Mouse (Mus musculus): ENCODE results near the gene Cog3. TPM values are rescaled to one million over a fixed set of nuclear protein-coding genes. Genes with fewer than 3 reads are reported as not detected.

The Cog3 gene
- polyA plus RNA-seq, 1 experiment from 2014 or later: 22.5 TPM

DNA sequence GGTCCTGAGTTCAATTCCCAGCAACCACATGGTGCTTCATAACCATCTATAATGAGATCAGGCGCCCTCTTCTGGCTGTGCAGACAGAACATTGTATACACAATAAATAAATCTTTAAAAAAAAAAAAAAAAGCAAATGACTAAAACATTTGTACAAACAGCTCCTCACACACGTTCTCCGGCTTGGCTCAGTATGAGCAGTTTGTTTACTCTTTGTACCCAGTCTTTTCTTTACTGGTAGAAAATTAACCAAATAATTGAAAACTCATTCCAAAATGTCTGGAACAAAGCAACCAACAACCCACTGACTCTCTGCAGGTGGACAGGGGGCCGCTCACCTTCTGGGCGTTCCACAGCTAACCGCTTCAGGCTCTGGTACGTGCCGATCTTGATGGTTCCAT is 16.8 kb upstream of the Cog3 start:
- ATAC-seq (replicated peaks; ENCODE audit: low FRiP score, low TSS enrichment, low read depth): no peak
- 83% methylated on average over 8 of the region's 8 CpGs for WGBS
- no peak for DNase-seq (ENCODE audit: low spot score)

DNA sequence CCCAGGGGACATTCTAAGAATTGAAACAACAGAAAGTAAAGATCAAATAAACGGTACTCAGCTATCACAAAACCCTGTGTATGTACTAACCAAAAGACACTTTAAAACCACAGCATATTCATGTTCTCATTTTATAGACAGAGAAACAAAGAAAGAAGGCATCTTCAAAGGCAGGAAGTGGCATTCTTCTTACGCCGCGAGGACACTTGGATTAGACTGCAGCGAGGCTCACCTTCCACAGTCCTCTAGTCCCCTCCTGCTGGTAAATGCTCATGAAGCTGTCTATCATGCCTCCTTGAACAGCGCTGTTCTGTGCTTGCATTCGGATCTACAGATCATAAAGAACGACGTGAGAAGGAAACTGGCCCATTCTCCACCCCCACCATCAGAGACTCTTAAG is 15.0 kb upstream of the Cog3 start:
- Histone ChIP-seq H3K4me3 (ENCODE audit: low read depth, low read length) (no peak overlapping the region), H3K9me3 (ENCODE audit: control insufficient read depth, low read length) (no peaks in the 10 kb centered on the region), H3K4me2 (ENCODE audit: low read length) (no peak overlapping the region), H3K36me3 (ENCODE audit: control insufficient read depth, insufficient read depth, low read length) (peaks cover 12% of the 10 kb centered on the region), H3K27ac (ENCODE audit: low read depth) (no peak overlapping the region), H3K27me3 (replicated peaks; ENCODE audit: control insufficient read depth, insufficient read depth, low read length) (no peaks in the 10 kb centered on the region), H3K4me1 (replicated peaks; ENCODE audit: control insufficient read depth, insufficient read depth, low read length) (no peaks in the 10 kb centered on the region), H3K9ac (ENCODE audit: low read length) (no peak overlapping the region)
- no peak for DNase-seq (ENCODE audit: low spot score)
- 92% methylated on average over 9 of the region's 9 CpGs for WGBS
- no peak for ATAC-seq (replicated peaks; ENCODE audit: low FRiP score, low TSS enrichment, low read depth)

More for the DNA sequence above, 16.8 kb upstream of the Cog3 start:
- peaks cover 12% of the 10 kb centered on the region for H3K36me3 ChIP-seq (ENCODE audit: control insufficient read depth, insufficient read depth, low read length)
- H3K4me2 ChIP-seq (ENCODE audit: low read length): no peak overlapping the region
- H3K9me3 ChIP-seq (ENCODE audit: control insufficient read depth, low read length): no peaks in the 10 kb centered on the region
- no peak overlapping the region for H3K27ac ChIP-seq (ENCODE audit: low read depth)
- H3K4me1 ChIP-seq (replicated peaks; ENCODE audit: control insufficient read depth, insufficient read depth, low read length): no peaks in the 10 kb centered on the region
- no peak overlapping the region for H3K4me3 ChIP-seq (ENCODE audit: low read depth, low read length)
- H3K9ac ChIP-seq (ENCODE audit: low read length): no peak overlapping the region
- no peaks in the 10 kb centered on the region for H3K27me3 ChIP-seq (replicated peaks; ENCODE audit: control insufficient read depth, insufficient read depth, low read length)

DNA sequence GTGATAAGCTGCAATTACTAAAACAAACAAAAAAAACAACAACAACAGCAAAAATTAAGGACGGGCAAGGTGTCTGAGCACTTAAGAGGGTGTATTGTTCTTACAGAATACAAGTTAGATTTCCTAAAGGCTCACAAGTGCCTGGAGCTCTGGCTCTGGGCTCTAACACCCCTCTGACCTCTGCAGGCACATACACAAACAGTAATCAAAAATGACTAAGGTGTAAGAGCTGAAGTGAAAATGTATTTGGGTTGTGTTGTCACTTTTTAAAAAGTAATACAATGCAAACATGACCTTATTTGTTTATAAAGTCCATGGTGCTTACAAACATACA is 13.9 kb upstream of the Cog3 start:
- ATAC-seq (replicated peaks; ENCODE audit: low FRiP score, low TSS enrichment, low read depth): no peak

DNA sequence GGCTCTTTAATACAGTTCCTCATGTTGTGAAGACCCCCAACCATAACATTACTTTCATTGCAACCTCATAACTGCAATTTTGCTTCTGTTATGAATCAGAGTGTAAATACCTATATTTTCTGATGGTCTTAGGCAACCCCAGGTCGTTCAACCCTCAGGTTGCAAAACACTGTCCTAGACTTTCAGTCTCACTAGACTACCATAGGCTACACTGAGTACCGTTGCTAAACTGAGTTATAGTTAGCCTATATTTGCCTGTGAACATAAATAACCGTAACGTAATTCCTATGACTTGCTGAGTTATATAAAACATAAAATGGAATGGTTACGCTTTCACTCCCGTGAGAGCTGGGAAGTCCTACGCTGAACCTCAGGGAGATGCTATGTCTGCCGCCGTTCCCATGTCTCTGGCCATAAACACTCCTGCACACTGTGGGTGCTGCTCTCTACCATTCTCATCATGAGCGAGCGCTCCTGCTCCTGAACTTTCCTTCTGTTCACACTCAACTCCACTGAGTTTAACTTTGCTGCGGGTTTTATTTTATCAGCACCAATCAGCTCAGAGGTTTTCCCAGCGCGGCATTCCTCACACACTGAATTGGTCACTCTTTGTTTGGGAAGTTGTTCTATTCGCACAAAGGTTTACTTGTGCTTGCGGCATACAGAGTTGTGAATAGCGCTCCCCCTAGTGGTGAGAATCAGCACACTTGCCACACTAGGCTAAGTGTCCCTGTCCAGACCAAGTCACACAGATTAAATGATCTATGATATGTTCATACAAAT is 13.4 kb upstream of the Cog3 start:
- WGBS: 54% methylated on average over 17 of the region's 17 CpGs
- peak overlapping the region; percentile 37; the same call in 1 of the 2 replicates for H3K4me2 ChIP-seq (ENCODE audit: low read length)
- no peaks in the 10 kb centered on the region for H3K4me1 ChIP-seq (replicated peaks; ENCODE audit: control insufficient read depth, insufficient read depth, low read length)
- H3K27ac ChIP-seq (ENCODE audit: low read depth): no peak overlapping the region
- no peaks in the 10 kb centered on the region for H3K27me3 ChIP-seq (replicated peaks; ENCODE audit: control insufficient read depth, insufficient read depth, low read length)
- peaks cover 12% of the 10 kb centered on the region for H3K36me3 ChIP-seq (ENCODE audit: control insufficient read depth, insufficient read depth, low read length)
- no peak overlapping the region for H3K4me3 ChIP-seq (ENCODE audit: low read depth, low read length)
- H3K9me3 ChIP-seq (ENCODE audit: control insufficient read depth, low read length): no peaks in the 10 kb centered on the region
- ATAC-seq (replicated peaks; ENCODE audit: low FRiP score, low TSS enrichment, low read depth): peak; percentile 84
- H3K9ac ChIP-seq (ENCODE audit: low read length): no peak overlapping the region
- peak; percentile 81 for DNase-seq (ENCODE audit: low spot score)

More for the DNA sequence above, 13.9 kb upstream of the Cog3 start:
- no peak overlapping the region for H3K27ac ChIP-seq (ENCODE audit: low read depth)
- peaks cover 12% of the 10 kb centered on the region for H3K36me3 ChIP-seq (ENCODE audit: control insufficient read depth, insufficient read depth, low read length)
- WGBS: 9% methylated on average over 1 of the region's 1 CpGs
- H3K4me1 ChIP-seq (replicated peaks; ENCODE audit: control insufficient read depth, insufficient read depth, low read length): no peaks in the 10 kb centered on the region
- no peaks in the 10 kb centered on the region for H3K27me3 ChIP-seq (replicated peaks; ENCODE audit: control insufficient read depth, insufficient read depth, low read length)
- H3K9ac ChIP-seq (ENCODE audit: low read length): no peak overlapping the region
- H3K9me3 ChIP-seq (ENCODE audit: control insufficient read depth, low read length): no peaks in the 10 kb centered on the region
- H3K4me3 ChIP-seq (ENCODE audit: low read depth, low read length): no peak overlapping the region
- no peak for DNase-seq (ENCODE audit: low spot score)
- no peak overlapping the region for H3K4me2 ChIP-seq (ENCODE audit: low read length)

DNA sequence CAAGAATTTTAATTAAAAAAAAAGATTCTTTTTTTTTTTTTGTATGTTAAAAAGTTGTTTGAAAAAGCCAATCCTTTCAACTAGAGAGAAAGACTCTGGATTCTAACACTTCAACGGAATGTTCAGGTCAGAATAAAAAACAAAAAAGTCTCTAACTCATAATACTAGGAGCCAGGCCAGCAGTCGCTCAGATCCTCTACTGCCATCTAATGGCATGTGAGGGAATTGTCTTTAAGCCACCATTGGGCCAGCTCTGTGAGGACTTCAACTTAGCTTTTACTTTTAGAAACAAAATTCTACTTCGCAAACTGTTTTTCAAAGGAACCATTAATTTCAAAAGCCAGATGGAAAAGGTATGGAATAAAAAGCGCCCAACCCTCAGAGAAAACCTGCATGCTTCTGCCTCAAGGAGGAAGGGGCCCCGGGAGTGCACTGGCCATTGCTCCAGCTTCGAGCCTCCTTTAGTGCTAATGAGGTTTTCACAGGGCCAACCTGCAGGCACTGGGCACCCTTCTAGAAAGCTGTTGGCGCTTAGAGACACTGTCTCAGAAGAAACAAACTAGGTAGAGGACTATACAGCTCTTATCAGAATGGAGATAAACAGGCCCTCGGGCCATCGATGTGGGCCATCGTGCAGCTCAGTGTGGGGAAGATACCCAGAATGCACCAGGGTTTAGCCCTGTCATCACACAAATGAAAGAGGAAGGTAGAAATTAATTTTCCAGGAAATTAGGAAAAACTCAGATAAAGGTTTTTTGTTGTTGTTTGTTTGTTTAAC is 6.9 kb upstream of the Cog3 start:
- Histone ChIP-seq H3K4me2 (ENCODE audit: low read length) (no peak overlapping the region), H3K9ac (ENCODE audit: low read length) (no peak overlapping the region), H3K27me3 (replicated peaks; ENCODE audit: control insufficient read depth, insufficient read depth, low read length) (no peaks in the 10 kb centered on the region), H3K27ac (ENCODE audit: low read depth) (no peak overlapping the region), H3K9me3 (ENCODE audit: control insufficient read depth, low read length) (no peaks in the 10 kb centered on the region), H3K4me3 (ENCODE audit: low read depth, low read length) (no peak overlapping the region), H3K4me1 (replicated peaks; ENCODE audit: control insufficient read depth, insufficient read depth, low read length) (no peaks in the 10 kb centered on the region), H3K36me3 (ENCODE audit: control insufficient read depth, insufficient read depth, low read length) (peaks cover 4% of the 10 kb centered on the region; the same call in 1 of the 2 replicates)
- DNase-seq (ENCODE audit: low spot score) (no peak), ATAC-seq (replicated peaks; ENCODE audit: low FRiP score, low TSS enrichment, low read depth) (no peak)
- 62% methylated on average over 10 of the region's 10 CpGs for WGBS

DNA sequence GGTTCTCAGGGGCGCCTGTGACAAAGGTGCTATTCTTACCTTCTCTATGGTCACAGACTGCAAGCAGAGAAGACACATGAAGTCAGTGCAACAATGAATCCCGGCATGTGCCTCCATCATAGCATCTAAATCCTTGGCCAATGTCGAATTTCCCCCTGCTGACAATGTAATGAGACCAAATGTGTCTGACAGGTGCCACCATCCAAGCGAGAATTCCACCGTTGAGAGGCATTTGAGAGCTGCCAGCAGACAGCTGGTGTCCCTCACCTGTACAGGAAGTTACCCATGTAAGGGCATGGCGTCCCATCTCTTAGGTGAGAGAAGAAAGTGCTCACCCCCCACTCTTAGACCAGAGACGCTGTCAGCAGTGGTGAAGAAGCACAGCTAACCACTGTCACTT is 4.1 kb upstream of the Cog3 start:
- no peak overlapping the region for H3K27ac ChIP-seq (ENCODE audit: low read depth)
- no peak overlapping the region for H3K4me2 ChIP-seq (ENCODE audit: low read length)
- DNase-seq (ENCODE audit: low spot score) (no peak), ATAC-seq (replicated peaks; ENCODE audit: low FRiP score, low TSS enrichment, low read depth) (no peak)
- H3K9me3 ChIP-seq (ENCODE audit: control insufficient read depth, low read length): no peaks in the 10 kb centered on the region
- H3K9ac ChIP-seq (ENCODE audit: low read length): no peak overlapping the region
- no peak overlapping the region for H3K4me3 ChIP-seq (ENCODE audit: low read depth, low read length)
- H3K36me3 ChIP-seq (ENCODE audit: control insufficient read depth, insufficient read depth, low read length): 0 out of 2 replicates have a peak, but pooled peaks cover 4% of the 10 kb centered on the region
- H3K4me1 ChIP-seq (replicated peaks; ENCODE audit: control insufficient read depth, insufficient read depth, low read length): 0 out of 2 replicates have a peak, but pooled peaks cover 1% of the 10 kb centered on the region
- WGBS: 76% methylated on average over 7 of the region's 7 CpGs
- H3K27me3 ChIP-seq (replicated peaks; ENCODE audit: control insufficient read depth, insufficient read depth, low read length): no peaks in the 10 kb centered on the region

DNA sequence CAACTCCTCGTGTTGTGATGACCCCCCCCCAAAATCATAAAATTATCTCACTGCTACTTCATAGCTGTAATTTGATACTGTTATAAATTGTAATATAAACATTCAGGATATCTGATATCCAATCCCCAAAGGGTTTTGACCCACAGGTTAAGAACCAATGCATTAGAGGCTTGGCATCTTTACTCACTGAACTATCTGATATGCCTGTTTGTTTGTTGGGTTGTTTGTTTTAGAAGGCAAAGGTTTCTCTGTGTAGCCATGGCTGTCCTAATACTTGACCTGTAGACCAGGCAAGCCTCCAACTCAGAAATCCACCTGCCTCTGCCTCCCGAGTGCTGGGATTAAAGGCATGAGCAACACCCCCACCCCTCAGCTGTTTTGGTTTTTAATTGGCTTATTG is 3.5 kb upstream of the Cog3 start:
- 0 out of 2 replicates have a peak, but pooled peaks cover 4% of the 10 kb centered on the region for H3K36me3 ChIP-seq (ENCODE audit: control insufficient read depth, insufficient read depth, low read length)
- DNase-seq (ENCODE audit: low spot score) (no peak), ATAC-seq (replicated peaks; ENCODE audit: low FRiP score, low TSS enrichment, low read depth) (no peak)
- no peak overlapping the region for H3K4me3 ChIP-seq (ENCODE audit: low read depth, low read length)
- no peaks in the 10 kb centered on the region for H3K9me3 ChIP-seq (ENCODE audit: control insufficient read depth, low read length)
- H3K27me3 ChIP-seq (replicated peaks; ENCODE audit: control insufficient read depth, insufficient read depth, low read length): no peaks in the 10 kb centered on the region
- no peak overlapping the region for H3K4me2 ChIP-seq (ENCODE audit: low read length)
- 79% methylated on average over 2 of the region's 2 CpGs for WGBS
- H3K27ac ChIP-seq (ENCODE audit: low read depth): no peak overlapping the region
- no peak overlapping the region for H3K9ac ChIP-seq (ENCODE audit: low read length)
- peaks cover 7% of the 10 kb centered on the region for H3K4me1 ChIP-seq (replicated peaks; ENCODE audit: control insufficient read depth, insufficient read depth, low read length)

DNA sequence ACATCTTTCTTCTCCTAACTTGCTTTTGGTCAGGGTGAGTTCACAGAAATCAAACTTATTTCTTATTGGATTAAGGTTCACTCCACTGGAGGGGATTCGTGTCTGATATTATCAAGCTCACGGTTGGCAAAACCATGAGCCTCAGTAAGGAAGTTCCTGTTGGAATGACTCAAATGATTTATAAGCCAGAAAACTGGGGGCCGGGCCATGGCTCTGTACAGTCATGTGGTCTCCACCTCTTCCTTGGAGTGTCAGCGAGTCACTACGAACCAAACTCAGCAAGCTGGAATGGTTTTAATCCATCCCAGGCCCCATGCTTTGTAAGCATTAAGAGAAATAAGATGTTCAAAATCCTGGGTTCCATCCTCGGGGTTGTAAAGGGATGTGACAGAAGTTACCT is 2.7 kb upstream of the Cog3 start:
- no peaks in the 10 kb centered on the region for H3K27me3 ChIP-seq (replicated peaks; ENCODE audit: control insufficient read depth, insufficient read depth, low read length)
- H3K27ac ChIP-seq (ENCODE audit: low read depth): no peak overlapping the region
- DNase-seq (ENCODE audit: low spot score) (no peak), ATAC-seq (replicated peaks; ENCODE audit: low FRiP score, low TSS enrichment, low read depth) (no peak)
- no peaks in the 10 kb centered on the region for H3K9me3 ChIP-seq (ENCODE audit: control insufficient read depth, low read length)
- H3K4me3 ChIP-seq (ENCODE audit: low read depth, low read length): no peak overlapping the region
- H3K4me1 ChIP-seq (replicated peaks; ENCODE audit: control insufficient read depth, insufficient read depth, low read length): peaks cover 12% of the 10 kb centered on the region
- WGBS: 85% methylated on average over 6 of the region's 6 CpGs
- H3K4me2 ChIP-seq (ENCODE audit: low read length): no peak overlapping the region
- H3K9ac ChIP-seq (ENCODE audit: low read length): no peak overlapping the region
- H3K36me3 ChIP-seq (ENCODE audit: control insufficient read depth, insufficient read depth, low read length): no peaks in the 10 kb centered on the region

Measured in intestine, embryonic 14.5 days (tissue).